Mouse (Mus musculus): ENCODE measurements at regions not wholly inside any gene's neighbourhood (a gene's known extent, or its start where the extent isn't known, plus 50 kb on each side); places are given as distances from the start of the nearest gene placed in this dataset.
A peak's percentile ranks its signal among the peaks of the same experiment; 100 is the strongest.

GRCm38 (mm10) chr3:78907778-78908177, 378.5 kb downstream of the Rapgef2 start:
- no peaks in the 10 kb centered on the region for H3K27me3 ChIP-seq (replicated peaks; ENCODE audit: control insufficient read depth, insufficient read depth, low read length)
- H3K4me3 ChIP-seq (ENCODE audit: insufficient read depth, low read depth, low read length), result no peak overlapping the region
- no peak for DNase-seq
- no peaks in the 10 kb centered on the region for H3K36me3 ChIP-seq (ENCODE audit: control insufficient read depth, insufficient read depth, low read length)
- H3K27ac ChIP-seq (ENCODE audit: insufficient read depth, low read depth, low read length), result no peak overlapping the region
- H3K4me1 ChIP-seq (ENCODE audit: control insufficient read depth, insufficient read depth, low read length), result no peaks in the 10 kb centered on the region
- TF ChIP-seq POLR2A (IDR thresholded peaks at IDR 0.05; ENCODE audit: low read depth, low read length) (no peak), CTCF (conservative IDR thresholded peaks at IDR 0.05; ENCODE audit: insufficient read depth, insufficient read length, low read depth, low read length) (no peak)
- WGBS, result 90% methylated on average over 7 of the region's 7 CpGs

- no peak overlapping the region for H3K27ac ChIP-seq (ENCODE audit: insufficient read depth, low read depth, low read length)
- H3K4me3 ChIP-seq (ENCODE audit: insufficient read depth, low read depth, low read length), result no peak overlapping the region
- DNase-seq, result peak; percentile 42
- TF ChIP-seq POLR2A (IDR thresholded peaks at IDR 0.05; ENCODE audit: low read depth, low read length) (no peak), CTCF (conservative IDR thresholded peaks at IDR 0.05; ENCODE audit: insufficient read depth, insufficient read length, low read depth, low read length) (no peak)
- no peaks in the 10 kb centered on the region for H3K4me1 ChIP-seq (ENCODE audit: control insufficient read depth, insufficient read depth, low read length)
- 41% methylated on average over 4 of the region's 4 CpGs for WGBS
- H3K36me3 ChIP-seq (ENCODE audit: control insufficient read depth, insufficient read depth, low read length), result no peaks in the 10 kb centered on the region
- no peaks in the 10 kb centered on the region for H3K27me3 ChIP-seq (replicated peaks; ENCODE audit: control insufficient read depth, insufficient read depth, low read length)
These were observed 384.4 kb downstream of the Rapgef2 start for GRCm38 (mm10) chr3:78901838-78902484.

GRCm38 (mm10) chr3:78901016-78901837, 385.1 kb downstream of the Rapgef2 start:
- no peaks in the 10 kb centered on the region for H3K4me1 ChIP-seq (ENCODE audit: control insufficient read depth, insufficient read depth, low read length)
- TF ChIP-seq CTCF (conservative IDR thresholded peaks at IDR 0.05; ENCODE audit: insufficient read depth, insufficient read length, low read depth, low read length) (no peak), POLR2A (IDR thresholded peaks at IDR 0.05; ENCODE audit: low read depth, low read length) (no peak)
- WGBS, result 13% methylated on average over 11 of the region's 11 CpGs
- no peak overlapping the region for H3K27ac ChIP-seq (ENCODE audit: insufficient read depth, low read depth, low read length)
- no peaks in the 10 kb centered on the region for H3K27me3 ChIP-seq (replicated peaks; ENCODE audit: control insufficient read depth, insufficient read depth, low read length)
- H3K36me3 ChIP-seq (ENCODE audit: control insufficient read depth, insufficient read depth, low read length), result no peaks in the 10 kb centered on the region
- H3K4me3 ChIP-seq (ENCODE audit: insufficient read depth, low read depth, low read length), result no peak overlapping the region
- no peak for DNase-seq

GRCm38 (mm10) chr3:78899446-78900230, 386.7 kb downstream of the Rapgef2 start:
- no peaks in the 10 kb centered on the region for H3K4me1 ChIP-seq (ENCODE audit: control insufficient read depth, insufficient read depth, low read length)
- WGBS, result 66% methylated on average over 8 of the region's 8 CpGs

GRCm38 (mm10) chr3:78889326-78889725, 397.0 kb downstream of the Rapgef2 start:
- no peak overlapping the region for H3K4me3 ChIP-seq (ENCODE audit: insufficient read depth, low read depth, low read length)
- H3K4me1 ChIP-seq (ENCODE audit: control insufficient read depth, insufficient read depth, low read length), result no peaks in the 10 kb centered on the region

More at GRCm38 (mm10) chr3:78899446-78900230, 386.7 kb downstream of the Rapgef2 start:
- no peak for DNase-seq
- Histone ChIP-seq H3K4me3 (ENCODE audit: insufficient read depth, low read depth, low read length) (no peak overlapping the region), H3K36me3 (ENCODE audit: control insufficient read depth, insufficient read depth, low read length) (no peaks in the 10 kb centered on the region), H3K27me3 (replicated peaks; ENCODE audit: control insufficient read depth, insufficient read depth, low read length) (no peaks in the 10 kb centered on the region), H3K27ac (ENCODE audit: insufficient read depth, low read depth, low read length) (no peak overlapping the region)
- TF ChIP-seq POLR2A (IDR thresholded peaks at IDR 0.05; ENCODE audit: low read depth, low read length) (no peak), CTCF (conservative IDR thresholded peaks at IDR 0.05; ENCODE audit: insufficient read depth, insufficient read length, low read depth, low read length) (no peak)

GRCm38 (mm10) chr3:78884715-78885114, 401.6 kb downstream of the Rapgef2 start:
- no peak overlapping the region for H3K27ac ChIP-seq (ENCODE audit: insufficient read depth, low read depth, low read length)
- no peaks in the 10 kb centered on the region for H3K27me3 ChIP-seq (replicated peaks; ENCODE audit: control insufficient read depth, insufficient read depth, low read length)
- no peaks in the 10 kb centered on the region for H3K36me3 ChIP-seq (ENCODE audit: control insufficient read depth, insufficient read depth, low read length)
- H3K4me3 ChIP-seq (ENCODE audit: insufficient read depth, low read depth, low read length), result no peak overlapping the region
- H3K4me1 ChIP-seq (ENCODE audit: control insufficient read depth, insufficient read depth, low read length), result no peaks in the 10 kb centered on the region
- TF ChIP-seq CTCF (conservative IDR thresholded peaks at IDR 0.05; ENCODE audit: insufficient read depth, insufficient read length, low read depth, low read length), result no peak
- no peak for TF ChIP-seq POLR2A (IDR thresholded peaks at IDR 0.05; ENCODE audit: low read depth, low read length)
- WGBS, result 35% methylated on average over 9 of the region's 9 CpGs
- peak; percentile 71 for DNase-seq

More at GRCm38 (mm10) chr3:78889326-78889725, 397.0 kb downstream of the Rapgef2 start:
- Histone ChIP-seq H3K36me3 (ENCODE audit: control insufficient read depth, insufficient read depth, low read length) (no peaks in the 10 kb centered on the region), H3K27me3 (replicated peaks; ENCODE audit: control insufficient read depth, insufficient read depth, low read length) (no peaks in the 10 kb centered on the region), H3K27ac (ENCODE audit: insufficient read depth, low read depth, low read length) (no peak overlapping the region)
- no peak for DNase-seq
- TF ChIP-seq POLR2A (IDR thresholded peaks at IDR 0.05; ENCODE audit: low read depth, low read length), result no peak
- TF ChIP-seq CTCF (conservative IDR thresholded peaks at IDR 0.05; ENCODE audit: insufficient read depth, insufficient read length, low read depth, low read length), result no peak
- WGBS, result 56% methylated on average over 3 of the region's 3 CpGs
